Mouse (Mus musculus) heart, embryonic 11.5 days (tissue): ENCODE results near the gene Spint5. TPM values are rescaled to one million over a fixed set of nuclear protein-coding genes. Genes with fewer than 3 reads are reported as not detected.
"Not testable (repeated sequence)": the region's sequence is repeated elsewhere in the genome, so short reads cannot be mapped to it uniquely, and the experiment has no call there.

Experiments used
- ATAC-seq: fragments of 200-750 bp; cut with Nextera tagmentation; replicated peaks from 2 replicates; pipeline ENCODE4 v1.8.0; 2017; ENCODE audit warnings: moderate library complexity; ENCODE audit not compliant: insufficient number of reproducible peaks, low FRiP score, low TSS enrichment
- H3K27ac ChIP-seq: fragments of 300-500 bp; sonication (generic); 2 replicates; pipeline ENCODE4 v1.5.1; 2014; ENCODE audit warnings: mild to moderate bottlenecking, low read depth, low read length
- H3K27me3 ChIP-seq: fragments of 300-500 bp; sonication (generic); 2 replicates; pipeline ENCODE4 v1.6.1; 2014; ENCODE audit warnings: mild to moderate bottlenecking, low read length, mixed read lengths; ENCODE audit not compliant: control insufficient read depth, insufficient read depth
- H3K36me3 ChIP-seq: fragments of 300-500 bp; sonication (generic); 2 replicates; pipeline ENCODE4 v1.6.1; 2014; ENCODE audit warnings: mild to moderate bottlenecking, low read length, moderate library complexity, mixed read lengths; ENCODE audit not compliant: control insufficient read depth, insufficient read depth
- H3K4me1 ChIP-seq: fragments of 300-500 bp; sonication (generic); 2 replicates; pipeline ENCODE4 v1.6.1; 2014; ENCODE audit warnings: low read length; ENCODE audit not compliant: control insufficient read depth, insufficient read depth
- H3K4me2 ChIP-seq: fragments of 300-500 bp; sonication (generic); 2 replicates; pipeline ENCODE4 v1.6.1; 2014; ENCODE audit warnings: mild to moderate bottlenecking, moderate library complexity
- H3K4me3 ChIP-seq: fragments of 300-500 bp; sonication (generic); 2 replicates; pipeline ENCODE4 v1.5.1; 2014; ENCODE audit warnings: low read depth, low read length
- H3K9ac ChIP-seq: fragments of 300-500 bp; sonication (generic); 2 replicates; pipeline ENCODE4 v1.6.1; 2014; ENCODE audit warnings: mild to moderate bottlenecking, low read depth, low read length, moderate library complexity
- H3K9me3 ChIP-seq: fragments of 300-500 bp; sonication (generic); replicated peaks from 2 replicates; pipeline ENCODE4 v1.6.1; 2016; ENCODE audit warnings: low read length; ENCODE audit not compliant: control insufficient read depth
- WGBS: fragments of 180-500 bp; shearing (Covaris S2); extraction: QIAGEN DNeasy Blood & Tissue Kit; methylation state at CpG from one replicate; pipeline ENCODE4 v1.1.7; 2014; ENCODE audit not compliant: insufficient replicate concordance; 5-methylcytosine and 5-hydroxymethylcytosine counted together
- polyA plus RNA-seq: library from polyadenylated mRNA; unstranded; fragments of >200 nt; fragmentation: Nextera tagmentation; extraction: Ambion mirVana; gene quantifications from 2 replicates; pipeline ENCODE4 v1.2.1, GENCODE M21; 2014

Gene Spint5
- polyA plus RNA-seq, 1 experiment from 2014 or later = not detected

- no peak within 1 kb of the TSS for H3K9ac ChIP-seq
- H3K4me3 ChIP-seq = no peak within 1 kb of the TSS
- no peaks in the 10 kb centered on the region for H3K4me1 ChIP-seq
- H3K9me3 ChIP-seq = no peaks in the 10 kb centered on the region
- H3K27me3 ChIP-seq = 0 out of 2 replicates have a peak, but pooled peaks cover 4% of the 10 kb centered on the region
- no peak for ATAC-seq
- no peaks in the 10 kb centered on the region for H3K36me3 ChIP-seq
- WGBS = 65% methylated on average over 3 of the region's 3 CpGs
- H3K27ac ChIP-seq = no peak within 1 kb of the TSS
- H3K4me2 ChIP-seq = no peak within 1 kb of the TSS
Measured at GRCm38 (mm10) chr2:164684807-164685206, 30.3 kb upstream of the Spint5 start, which contains the start of gene Wfdc13. Gene Wfdc13, plus strand, starts transcription at chr2:164685107.

GRCm38 (mm10) chr2:164698201-164698600, 16.9 kb upstream of the Spint5 start, which contains the start of gene Spint4:
Gene Spint4, plus strand, starts transcription at chr2:164698501.
- no peak within 1 kb of the TSS for H3K4me2 ChIP-seq
- H3K27ac ChIP-seq = no peak within 1 kb of the TSS
- H3K9me3 ChIP-seq = no peaks in the 10 kb centered on the region
- H3K4me1 ChIP-seq = no peaks in the 10 kb centered on the region
- H3K27me3 ChIP-seq = 0 out of 2 replicates have a peak, but pooled peaks cover 3% of the 10 kb centered on the region
- H3K36me3 ChIP-seq = no peaks in the 10 kb centered on the region
- ATAC-seq = no peak
- WGBS = 75% methylated on average over 4 of the region's 4 CpGs
- H3K9ac ChIP-seq = no peak within 1 kb of the TSS
- H3K4me3 ChIP-seq = no peak within 1 kb of the TSS

DNA sequence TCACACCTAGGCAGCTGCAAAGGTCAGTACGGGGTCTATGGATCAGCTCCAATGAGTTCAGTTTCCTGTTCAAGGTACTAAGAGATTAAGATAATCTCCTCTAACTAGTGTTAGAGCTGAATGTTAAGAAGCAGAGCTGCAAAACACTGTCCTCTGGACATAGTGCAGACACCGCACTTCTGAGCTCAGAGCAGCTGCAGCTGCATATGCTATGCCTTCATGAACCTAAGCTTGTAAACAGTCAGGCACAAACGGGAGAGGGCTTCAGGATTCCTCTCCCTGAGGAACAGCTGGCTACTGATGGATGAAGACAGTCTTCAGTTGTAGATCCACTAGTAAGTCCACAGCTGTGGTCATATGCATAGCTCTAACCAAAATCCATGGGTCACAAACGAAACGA, 14.1 kb upstream of the Spint5 start:
- no peak overlapping the region for H3K9ac ChIP-seq
- no peak for ATAC-seq
- WGBS = 67% methylated on average over 5 of the region's 5 CpGs
- H3K36me3 ChIP-seq = no peaks in the 10 kb centered on the region
- H3K4me1 ChIP-seq = no peaks in the 10 kb centered on the region
- H3K4me2 ChIP-seq = no peak overlapping the region
- 0 out of 2 replicates have a peak, but pooled peaks cover 3% of the 10 kb centered on the region for H3K27me3 ChIP-seq
- no peak overlapping the region for H3K4me3 ChIP-seq
- no peak overlapping the region for H3K27ac ChIP-seq
- no peaks in the 10 kb centered on the region for H3K9me3 ChIP-seq

DNA sequence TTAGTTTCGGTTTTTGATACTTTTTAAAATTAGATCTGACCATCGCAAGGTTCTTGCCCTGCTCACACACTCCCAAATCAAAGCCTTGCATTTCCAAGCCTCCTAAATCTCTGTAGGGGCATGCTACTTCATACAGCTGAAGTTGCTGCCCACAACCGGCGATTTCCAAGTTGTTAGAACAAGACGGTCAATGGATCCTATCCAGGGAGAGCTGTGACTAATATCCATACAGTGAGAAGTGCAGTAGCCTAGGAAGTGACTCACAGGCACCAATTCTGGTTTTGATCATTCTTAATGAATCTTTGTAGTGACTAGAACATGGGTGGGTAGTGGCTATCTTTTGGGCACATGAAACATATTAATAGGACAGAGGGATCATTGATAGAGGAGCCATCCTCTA, 13.3 kb upstream of the Spint5 start:
- no peak overlapping the region for H3K4me2 ChIP-seq
- no peaks in the 10 kb centered on the region for H3K4me1 ChIP-seq
- no peaks in the 10 kb centered on the region for H3K36me3 ChIP-seq
- no peak overlapping the region for H3K9ac ChIP-seq
- H3K27ac ChIP-seq = no peak overlapping the region
- no peak for ATAC-seq
- no peak overlapping the region for H3K4me3 ChIP-seq
- 82% methylated on average over 5 of the region's 5 CpGs for WGBS
- 0 out of 2 replicates have a peak, but pooled peaks cover 3% of the 10 kb centered on the region for H3K27me3 ChIP-seq
- H3K9me3 ChIP-seq = no peaks in the 10 kb centered on the region

- WGBS = 72% methylated on average over 5 of the region's 5 CpGs
- no peak overlapping the region for H3K4me3 ChIP-seq
- H3K36me3 ChIP-seq = no peaks in the 10 kb centered on the region
- no peak for ATAC-seq
- no peaks in the 10 kb centered on the region for H3K4me1 ChIP-seq
- H3K27me3 ChIP-seq = 0 out of 2 replicates have a peak, but pooled peaks cover 3% of the 10 kb centered on the region
- no peaks in the 10 kb centered on the region for H3K9me3 ChIP-seq
- H3K4me2 ChIP-seq = no peak overlapping the region
- H3K27ac ChIP-seq = no peak overlapping the region
- H3K9ac ChIP-seq = no peak overlapping the region
Measured at GRCm38 (mm10) chr2:164704235-164704634, 10.9 kb upstream of the Spint5 start.

DNA sequence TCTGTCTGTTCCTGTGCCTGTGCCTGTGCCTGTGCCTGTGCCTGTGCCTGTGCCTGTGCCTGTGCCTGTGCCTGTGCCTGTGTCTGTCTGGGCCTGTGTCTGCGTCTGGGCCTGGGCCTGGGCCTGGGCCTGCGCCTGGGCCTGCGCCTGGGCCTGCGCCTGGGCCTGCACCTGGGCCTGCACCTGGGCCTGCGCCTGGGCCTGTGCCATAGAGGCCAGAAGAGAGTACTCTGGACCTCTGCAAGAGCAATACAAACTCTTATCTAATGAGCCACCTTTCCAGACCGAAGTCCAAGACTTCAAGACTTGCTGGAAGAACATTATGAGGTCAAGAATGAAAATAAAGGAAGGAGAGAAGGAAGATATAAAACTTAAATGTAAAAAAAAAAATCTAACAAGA, 9.8 kb upstream of the Spint5 start:
- no peaks in the 10 kb centered on the region for H3K36me3 ChIP-seq
- H3K9ac ChIP-seq = no peak overlapping the region
- H3K4me3 ChIP-seq = no peak overlapping the region
- H3K27ac ChIP-seq = no peak overlapping the region
- H3K4me1 ChIP-seq = no peaks in the 10 kb centered on the region
- H3K9me3 ChIP-seq = no peaks in the 10 kb centered on the region
- H3K4me2 ChIP-seq = no peak overlapping the region
- H3K27me3 ChIP-seq = 0 out of 2 replicates have a peak, but pooled peaks cover 3% of the 10 kb centered on the region
- 84% methylated on average over 6 of the region's 6 CpGs for WGBS
- ATAC-seq = no peak

DNA sequence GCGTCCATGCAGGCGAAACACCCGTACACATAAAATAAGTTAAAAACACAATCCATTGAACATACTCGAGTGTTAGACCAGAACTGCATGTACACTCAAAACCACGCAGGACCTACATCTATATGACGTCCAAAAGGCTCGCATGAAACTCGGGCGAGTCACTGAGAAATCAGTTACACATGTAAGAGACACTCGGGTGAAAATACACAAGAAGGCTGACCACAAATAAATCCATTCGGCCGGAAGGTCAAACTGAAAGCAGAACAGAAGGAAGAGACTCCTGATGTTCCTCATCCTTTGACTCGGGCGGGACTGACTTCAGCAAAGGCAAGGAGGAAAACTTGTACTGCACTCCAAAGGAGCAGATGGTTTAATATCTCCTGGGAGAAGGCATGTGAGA, 9.1 kb upstream of the Spint5 start:
- no peaks in the 10 kb centered on the region for H3K9me3 ChIP-seq
- H3K36me3 ChIP-seq = no peaks in the 10 kb centered on the region
- no peak overlapping the region for H3K27ac ChIP-seq
- H3K4me3 ChIP-seq = no peak overlapping the region
- no peak for ATAC-seq
- H3K4me1 ChIP-seq = no peaks in the 10 kb centered on the region
- H3K27me3 ChIP-seq = 0 out of 2 replicates have a peak, but pooled peaks cover under 1% of the 10 kb centered on the region
- H3K4me2 ChIP-seq = no peak overlapping the region
- WGBS = 86% methylated on average over 14 of the region's 14 CpGs
- no peak overlapping the region for H3K9ac ChIP-seq

GRCm38 (mm10) chr2:164716194-164716786, 1.2 kb downstream of the Spint5 start:
- not testable (repeated sequence) for H3K4me1 ChIP-seq, H3K36me3 ChIP-seq, ATAC-seq, H3K4me3 ChIP-seq, H3K27ac ChIP-seq, H3K9ac ChIP-seq, H3K9me3 ChIP-seq, H3K4me2 ChIP-seq, H3K27me3 ChIP-seq
- WGBS = 83% methylated on average over 20 of the region's 23 CpGs

- WGBS = 58% methylated on average over 4 of the region's 4 CpGs
- H3K9ac ChIP-seq = no peak overlapping the region
- H3K4me2 ChIP-seq = no peak overlapping the region
- no peak overlapping the region for H3K27ac ChIP-seq
- no peaks in the 10 kb centered on the region for H3K4me1 ChIP-seq
- no peaks in the 10 kb centered on the region for H3K36me3 ChIP-seq
- no peaks in the 10 kb centered on the region; the same call in 1 of the 2 replicates for H3K27me3 ChIP-seq
- ATAC-seq = no peak
- H3K4me3 ChIP-seq = no peak overlapping the region
- H3K9me3 ChIP-seq = no peaks in the 10 kb centered on the region
Measured at GRCm38 (mm10) chr2:164723276-164723675, 8.2 kb downstream of the Spint5 start.
